Mouse (Mus musculus) regulatory T cell (primary cell): ENCODE measurements around the gene Srsf12.

ENCODE experiments used
- in situ Hi-C: fragments of 300-600 bp; cut with MboI, MseI; formaldehyde crosslinking; loops from one replicate; pipeline ENCODE4 v1.15.1; 2025; ENCODE audit warnings: high pct_unique_total_duplicates

Gene Srsf12

GRCm38 (mm10) chr4:33208881-33209841 lies at the start of gene Srsf12:
TSS of gene Srsf12 (plus strand) at chr4:33208991.
- in situ Hi-C loops, result no loop called here

GRCm38 (mm10) chr4:33183477-33183876 lies 25.3 kb upstream of the Srsf12 start:
- in situ Hi-C loops, result loop anchor here (10.0 kb wide), 1 partner anchor 771 kb away; no protein-coding TSS in a partner anchor

- in situ Hi-C loops, result loop anchor here (10.0 kb wide), 1 partner anchor 767 kb away; no protein-coding TSS in a partner anchor
These were observed 20.6 kb upstream of the Srsf12 start for GRCm38 (mm10) chr4:33188164-33188563.

GRCm38 (mm10) chr4:33188781-33189734 lies 19.7 kb upstream of the Srsf12 start:
- in situ Hi-C loops, result loop anchor here (10.0 kb wide), 1 partner anchor 766 kb away; no protein-coding TSS in a partner anchor

- in situ Hi-C loops, result loop anchor here (10.0 kb wide), 1 partner anchor 765 kb away; no protein-coding TSS in a partner anchor
These were observed 19.1 kb upstream of the Srsf12 start, which contains the start of gene Pm20d2 for GRCm38 (mm10) chr4:33189735-33190036. TSS of gene Pm20d2 (minus strand) at chr4:33189737.

GRCm38 (mm10) chr4:33198117-33198516 lies 10.7 kb upstream of the Srsf12 start:
- in situ Hi-C loops, result no loop called here

- in situ Hi-C loops, result loop anchor here (5.0 kb wide), 2 partner anchors 77 to 93 kb away; no protein-coding TSS in a partner anchor
These were observed 4.1 kb upstream of the Srsf12 start for GRCm38 (mm10) chr4:33204682-33205081.

- in situ Hi-C loops, result no loop called here
These were observed 1.2 kb upstream of the Srsf12 start for GRCm38 (mm10) chr4:33207551-33207950.

- in situ Hi-C loops, result no loop called here
These were observed 13.1 kb downstream of the Srsf12 start for GRCm38 (mm10) chr4:33221847-33222246.

GRCm38 (mm10) chr4:33224003-33224675 lies 15.3 kb downstream of the Srsf12 start:
- in situ Hi-C loops, result no loop called here

GRCm38 (mm10) chr4:33227164-33227563 lies 18.4 kb downstream of the Srsf12 start:
- in situ Hi-C loops, result no loop called here

- in situ Hi-C loops, result no loop called here
These were observed 20.8 kb downstream of the Srsf12 start for GRCm38 (mm10) chr4:33229639-33230038.

GRCm38 (mm10) chr4:33230881-33231280 lies 22.1 kb downstream of the Srsf12 start:
- in situ Hi-C loops, result no loop called here

GRCm38 (mm10) chr4:33242536-33242935 lies 33.7 kb downstream of the Srsf12 start:
- in situ Hi-C loops, result loop anchor here (5.0 kb wide), 1 partner anchor 45 kb away; no protein-coding TSS in a partner anchor

GRCm38 (mm10) chr4:33243016-33243758 lies 34.4 kb downstream of the Srsf12 start:
- in situ Hi-C loops, result loop anchor here (5.0 kb wide), 1 partner anchor 44 kb away; no protein-coding TSS in a partner anchor

GRCm38 (mm10) chr4:33243921-33244320 lies 35.1 kb downstream of the Srsf12 start:
- in situ Hi-C loops, result loop anchor here (5.0 kb wide), 1 partner anchor 43 kb away; no protein-coding TSS in a partner anchor

- in situ Hi-C loops, result no loop called here
These were observed 37.1 kb downstream of the Srsf12 start for GRCm38 (mm10) chr4:33245853-33246395.

- in situ Hi-C loops, result no loop called here
These were observed 38.8 kb downstream of the Srsf12 start for GRCm38 (mm10) chr4:33247479-33248053.

- in situ Hi-C loops, result no loop called here
These were observed 39.5 kb downstream of the Srsf12 start for GRCm38 (mm10) chr4:33248062-33248889.
